Mouse (Mus musculus) hindbrain, postnatal 0 days (tissue): ENCODE results near the gene Tssk3. TPM values are rescaled to one million over a fixed set of nuclear protein-coding genes. Genes with fewer than 3 reads are reported as not detected.

Experiments used
- ATAC-seq: fragments of 200-750 bp; cut with Nextera tagmentation; 2 replicates; pipeline ENCODE4 v1.8.0; 2017; ENCODE audit warnings: mild to moderate bottlenecking, moderate TSS enrichment, moderate library complexity
- DNase-seq: peaks from one replicate; pipeline ENCODE4 v3.0.0-alpha.2; 2015; ENCODE audit warnings: low spot score
- H3K27ac ChIP-seq: fragments of 300-500 bp; sonication (generic); 2 replicates; pipeline ENCODE4 v1.5.1; 2014; ENCODE audit warnings: mild to moderate bottlenecking
- H3K27me3 ChIP-seq: fragments of 300-500 bp; sonication (generic); 2 replicates; pipeline ENCODE4 v1.6.1; 2014; ENCODE audit warnings: low read length, mixed read lengths; ENCODE audit not compliant: insufficient read depth
- H3K36me3 ChIP-seq: fragments of 300-500 bp; sonication (generic); 2 replicates; pipeline ENCODE4 v1.6.1; 2014; ENCODE audit warnings: low read length, mixed read lengths; ENCODE audit not compliant: insufficient read depth
- H3K4me1 ChIP-seq: fragments of 300-500 bp; sonication (generic); 2 replicates; pipeline ENCODE4 v1.6.1; 2014; ENCODE audit warnings: antibody characterized with exemption, low read length, mixed read lengths; ENCODE audit not compliant: insufficient read depth
- H3K4me2 ChIP-seq: fragments of 300-500 bp; sonication (generic); 2 replicates; pipeline ENCODE4 v1.6.1; 2014; ENCODE audit warnings: low read depth, mild to moderate bottlenecking, low read length, moderate library complexity, mixed read lengths
- H3K4me3 ChIP-seq: fragments of 300-500 bp; sonication (generic); 2 replicates; pipeline ENCODE4 v1.5.1; 2014; ENCODE audit warnings: low read length
- H3K9ac ChIP-seq: fragments of 300-500 bp; sonication (generic); replicated peaks from 2 replicates; pipeline ENCODE4 v1.6.1; 2014; ENCODE audit warnings: mild to moderate bottlenecking, low read length, moderate library complexity, mixed read lengths
- H3K9me3 ChIP-seq: fragments of 300-500 bp; sonication (generic); 2 replicates; pipeline ENCODE4 v1.6.1; 2016; ENCODE audit warnings: low read length, mixed read lengths
- CTCF ChIP-seq: IDR thresholded peaks from 2 replicates; pipeline ENCODE4 v1.5.1; 2016; ENCODE audit warnings: antibody characterized with exemption, control low read depth, low read depth
- WGBS: fragments of 180-500 bp; shearing (Covaris S2); extraction: QIAGEN DNeasy Blood & Tissue Kit; methylation state at CpG from one replicate; pipeline ENCODE4 v1.1.7; 2014; 5-methylcytosine and 5-hydroxymethylcytosine counted together
- polyA plus RNA-seq: library from polyadenylated mRNA; unstranded; fragments of >200 nt; fragmentation: Nextera tagmentation; extraction: Ambion mirVana; gene quantifications from 2 replicates; pipeline ENCODE4 v1.2.1, GENCODE M21; 2015
- total RNA-seq: library from RNA; depleted of rRNA; stranded (reverse); fragments of >200 nt; gene quantifications from 2 replicates; pipeline ENCODE4 v1.2.3, GENCODE M21; 2014

The Tssk3 gene
- total and polyA plus RNA-seq, 2 experiments from 2014 or later = 1.3 TPM; not detected in 1

DNA sequence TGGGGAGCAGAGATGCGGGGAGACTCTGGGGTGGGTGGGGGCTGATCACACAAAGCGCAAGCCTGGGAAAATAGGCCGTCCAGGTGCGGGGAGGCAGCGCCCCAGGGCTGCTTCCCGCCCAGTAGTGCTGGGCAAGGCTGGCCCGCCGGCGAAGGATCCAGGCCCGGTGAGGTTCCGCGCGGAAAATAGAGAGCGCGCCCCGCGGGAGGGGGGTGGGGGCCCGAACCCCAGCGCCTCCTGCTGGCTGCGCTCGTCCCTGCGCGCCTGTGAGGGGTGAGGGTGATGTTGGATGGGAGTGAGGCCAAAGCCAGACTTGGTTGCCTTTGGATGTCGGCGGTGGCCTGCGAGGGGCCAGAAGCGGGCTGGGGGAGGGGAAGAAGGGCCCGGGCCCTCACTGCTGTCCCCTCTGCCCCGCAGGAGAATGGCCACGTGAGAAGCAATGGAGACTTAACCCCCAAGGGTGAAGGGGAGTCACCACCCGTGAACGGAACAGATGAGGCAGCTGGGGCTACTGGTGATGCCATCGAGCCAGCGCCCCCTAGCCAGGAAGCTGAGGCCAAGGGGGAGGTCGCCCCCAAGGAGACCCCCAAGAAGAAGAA is 23.6 kb upstream of the Tssk3 start:
- Histone ChIP-seq H3K4me1 (0 out of 2 replicates have a peak, but pooled peaks cover 5% of the 10 kb centered on the region), H3K27ac (peak overlapping the region; percentile 98), H3K9me3 (no peaks in the 10 kb centered on the region), H3K4me3 (peak overlapping the region; percentile 100), H3K27me3 (no peaks in the 10 kb centered on the region), H3K9ac (peak overlapping the region; percentile 100), H3K36me3 (peaks cover 21% of the 10 kb centered on the region), H3K4me2 (peak overlapping the region; percentile 61)
- peak; percentile 66 for ATAC-seq
- DNase-seq = peak; percentile 85
- peak; percentile 75 for TF ChIP-seq CTCF
- WGBS = under 1% methylated on average over 32 of the region's 35 CpGs

- peak; percentile 62 for DNase-seq
- WGBS = 1% methylated on average over 14 of the region's 57 CpGs
- peaks cover 10% of the 10 kb centered on the region; the same call in 1 of the 2 replicates for H3K4me1 ChIP-seq
Observed at GRCm38 (mm10) chr4:129513891-129514290, 23.1 kb upstream of the Tssk3 start.

GRCm38 (mm10) chr4:129513086-129513767 is 22.4 kb upstream of the Tssk3 start, which contains the start of gene Marcksl1:
Gene Marcksl1 (plus strand): TSS chr4:129513581.
- ATAC-seq = peak; percentile 87
- H3K27ac ChIP-seq = peak within 1 kb of the TSS; percentile 98
- 4% methylated on average over 47 of the region's 47 CpGs for WGBS
- H3K4me2 ChIP-seq = peak within 1 kb of the TSS; percentile 61
- no peak for TF ChIP-seq CTCF
- H3K9me3 ChIP-seq = no peaks in the 10 kb centered on the region
- peaks cover 13% of the 10 kb centered on the region for H3K36me3 ChIP-seq
- peak; percentile 95 for DNase-seq
- peaks cover 12% of the 10 kb centered on the region; the same call in 1 of the 2 replicates for H3K4me1 ChIP-seq
- H3K9ac ChIP-seq = peak within 1 kb of the TSS; percentile 100
- H3K4me3 ChIP-seq = peak within 1 kb of the TSS; percentile 100
- H3K27me3 ChIP-seq = no peaks in the 10 kb centered on the region

More at GRCm38 (mm10) chr4:129513891-129514290, 23.1 kb upstream of the Tssk3 start:
- Histone ChIP-seq H3K4me3 (peak overlapping the region; percentile 100), H3K36me3 (peaks cover 20% of the 10 kb centered on the region), H3K9ac (peak overlapping the region; percentile 100), H3K27me3 (no peaks in the 10 kb centered on the region), H3K27ac (peak overlapping the region; percentile 98), H3K9me3 (no peaks in the 10 kb centered on the region), H3K4me2 (peak overlapping the region; percentile 61)
- no peak for TF ChIP-seq CTCF
- ATAC-seq = peak; percentile 13

DNA sequence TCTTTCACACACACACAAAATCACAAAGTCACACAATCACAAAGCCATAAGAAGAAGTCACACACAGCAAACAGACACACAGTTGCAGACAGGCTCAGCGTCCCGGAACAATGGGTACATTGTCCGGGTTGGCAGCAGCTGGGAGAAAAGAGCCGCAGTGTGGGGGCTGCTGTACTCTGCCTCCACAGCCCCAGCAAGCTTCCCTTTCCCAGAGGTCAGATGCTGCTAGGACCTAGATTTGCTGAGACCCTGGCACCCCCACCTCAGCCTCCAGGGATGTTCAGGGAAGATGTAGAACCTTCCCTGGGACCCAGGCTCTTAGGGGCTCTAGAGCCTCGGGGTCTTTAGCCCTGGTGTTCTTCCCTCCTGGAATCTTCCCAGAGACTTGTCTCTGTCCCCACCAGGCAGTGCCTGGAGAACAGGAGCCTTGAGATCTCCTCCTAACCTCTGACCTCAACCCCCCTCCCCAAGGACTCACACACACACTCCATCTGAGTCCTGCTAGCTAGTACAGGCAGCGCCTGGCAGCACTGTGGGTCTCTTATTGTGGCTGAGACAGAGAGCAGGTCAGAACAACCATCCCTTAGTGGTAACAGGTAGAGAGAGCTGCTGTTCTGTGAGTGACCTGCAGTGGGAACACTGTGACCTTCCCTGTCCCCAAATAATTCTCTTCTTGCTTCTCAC is 20.7 kb upstream of the Tssk3 start:
- Histone ChIP-seq H3K36me3 (peaks cover 2% of the 10 kb centered on the region; the same call in 1 of the 2 replicates), H3K4me2 (no peak overlapping the region), H3K4me1 (peaks cover 12% of the 10 kb centered on the region; the same call in 1 of the 2 replicates), H3K27ac (peak overlapping the region; percentile 75), H3K4me3 (no peak overlapping the region), H3K9ac (no peak overlapping the region), H3K27me3 (no peaks in the 10 kb centered on the region), H3K9me3 (no peaks in the 10 kb centered on the region)
- ATAC-seq (peak; percentile 44; the same call in 1 of the 2 replicates), DNase-seq (peak; percentile 39)
- TF ChIP-seq CTCF = no peak
- 11% methylated on average over 6 of the region's 6 CpGs for WGBS

DNA sequence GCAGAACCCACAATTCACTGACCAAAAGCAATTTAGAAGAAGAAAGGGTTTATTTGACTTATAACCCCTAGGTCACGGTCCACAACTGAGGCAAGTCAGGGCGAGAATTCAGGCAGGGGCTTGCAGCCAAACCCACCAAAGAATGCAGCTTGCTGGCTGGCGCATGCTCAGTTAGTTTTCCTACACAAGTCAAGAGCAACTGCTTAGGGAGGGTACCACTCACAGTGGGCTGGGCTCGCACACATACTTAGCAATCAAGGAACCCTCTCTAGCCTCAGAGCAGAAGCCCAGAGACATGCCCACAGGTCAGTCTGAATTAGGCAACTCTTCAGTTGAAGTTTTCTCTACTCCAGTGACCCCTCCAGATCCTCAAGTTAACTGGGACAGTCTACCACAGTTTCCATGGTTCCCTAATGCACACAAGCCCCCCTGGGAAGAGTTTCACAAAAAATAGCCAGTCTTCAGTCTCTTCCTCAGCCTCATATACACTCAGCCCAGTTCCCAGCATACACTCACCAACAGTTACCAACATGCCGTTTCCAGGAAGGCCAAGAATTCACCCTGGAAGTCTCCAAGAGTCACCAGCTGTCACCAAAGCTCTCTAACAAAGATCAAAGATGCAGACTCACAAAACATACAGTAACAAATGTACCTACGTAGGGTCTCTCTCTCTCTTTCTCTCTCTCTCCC is 20.0 kb upstream of the Tssk3 start:
- peak overlapping the region; percentile 75 for H3K27ac ChIP-seq
- peaks cover 12% of the 10 kb centered on the region; the same call in 1 of the 2 replicates for H3K4me1 ChIP-seq
- DNase-seq (peak; percentile 57), ATAC-seq (peak; percentile 44)
- TF ChIP-seq CTCF = no peak
- no peaks in the 10 kb centered on the region for H3K27me3 ChIP-seq
- H3K4me3 ChIP-seq = no peak overlapping the region
- no peaks in the 10 kb centered on the region for H3K9me3 ChIP-seq
- H3K4me2 ChIP-seq = no peak overlapping the region
- WGBS = 26% methylated on average over 6 of the region's 6 CpGs
- no peak overlapping the region for H3K9ac ChIP-seq
- H3K36me3 ChIP-seq = no peaks in the 10 kb centered on the region

GRCm38 (mm10) chr4:129509650-129510049 is 18.8 kb upstream of the Tssk3 start:
- ATAC-seq (no peak), DNase-seq (no peak)
- Histone ChIP-seq H3K27me3 (no peaks in the 10 kb centered on the region), H3K9me3 (no peaks in the 10 kb centered on the region), H3K36me3 (no peaks in the 10 kb centered on the region), H3K4me1 (peaks cover 12% of the 10 kb centered on the region; the same call in 1 of the 2 replicates), H3K4me2 (no peak overlapping the region), H3K9ac (no peak overlapping the region), H3K4me3 (no peak overlapping the region), H3K27ac (peak overlapping the region; percentile 54; the same call in 1 of the 2 replicates)
- WGBS = 60% methylated on average over 3 of the region's 3 CpGs
- TF ChIP-seq CTCF = no peak
